Mouse (Mus musculus) adrenal gland, adult 2 months (tissue): ENCODE measurements around the gene Cacna2d4. TPM values are rescaled to one million over a fixed set of nuclear protein-coding genes. Genes with fewer than 3 reads are reported as not detected.
"Not testable (repeated sequence)": the region's sequence is repeated elsewhere in the genome, so short reads cannot be mapped to it uniquely, and the experiment has no call there.

Experiments used
- DNase-seq: peaks from one replicate; pipeline ENCODE4 v3.0.0; 2021
- long read RNA-seq: library from polyadenylated mRNA; stranded (forward); transcript quantifications from one replicate; pipeline ENCODE4 v2.0.0, GENCODE M21; 2021
- polyA plus RNA-seq: library from polyadenylated mRNA; depleted of rRNA; stranded (reverse); fragments of >200 nt; gene quantifications from 2 replicates; pipeline ENCODE4 v1.2.3, GENCODE M21; 2012; rRNA removed
- total RNA-seq, 2 experiments: library from RNA; stranded (reverse); gene quantifications; 2 replicates each; pipeline ENCODE4 v1.2.3; 2021

The Cacna2d4 gene
- total RNA-seq (not detected), polyA plus RNA-seq (0.06 and 0.39 TPM in 2 replicates)
- long read RNA-seq = 0 reads

GRCm38 (mm10) chr6:119236241-119236640 lies at the start of gene Cacna2d4:
Cacna2d4 (plus strand) TSS chr6:119236526.
- DNase-seq = no peak

- DNase-seq = no peak
Measured at GRCm38 (mm10) chr6:119186658-119187057, 49.7 kb upstream of the Cacna2d4 start.

GRCm38 (mm10) chr6:119187631-119188030 lies 48.7 kb upstream of the Cacna2d4 start:
- no peak for DNase-seq

- DNase-seq = no peak
Measured at GRCm38 (mm10) chr6:119191478-119191877, 44.8 kb upstream of the Cacna2d4 start.

GRCm38 (mm10) chr6:119193571-119194154 lies 42.7 kb upstream of the Cacna2d4 start:
- DNase-seq = no peak

GRCm38 (mm10) chr6:119194161-119194560 lies 42.2 kb upstream of the Cacna2d4 start:
- DNase-seq = no peak

GRCm38 (mm10) chr6:119194601-119195000 lies 41.7 kb upstream of the Cacna2d4 start:
- no peak for DNase-seq

GRCm38 (mm10) chr6:119196382-119197305 lies 39.7 kb upstream of the Cacna2d4 start, which contains the start of gene Cacna1c:
Cacna1c (minus strand) TSS chr6:119196418.
- DNase-seq = no peak

- no peak for DNase-seq
Measured at GRCm38 (mm10) chr6:119198534-119199273, 37.6 kb upstream of the Cacna2d4 start.

GRCm38 (mm10) chr6:119199274-119199879 lies 36.9 kb upstream of the Cacna2d4 start:
- no peak for DNase-seq

GRCm38 (mm10) chr6:119200362-119200761 lies 36.0 kb upstream of the Cacna2d4 start:
- DNase-seq = no peak

- no peak for DNase-seq
Measured at GRCm38 (mm10) chr6:119201575-119201974, 34.8 kb upstream of the Cacna2d4 start.

- DNase-seq = no peak
Measured at GRCm38 (mm10) chr6:119204286-119204685, 32.0 kb upstream of the Cacna2d4 start.

- DNase-seq = no peak
Measured at GRCm38 (mm10) chr6:119204915-119205314, 31.4 kb upstream of the Cacna2d4 start.

- not testable (repeated sequence) for DNase-seq
Measured at GRCm38 (mm10) chr6:119206006-119206405, 30.3 kb upstream of the Cacna2d4 start.

GRCm38 (mm10) chr6:119213375-119213774 lies 23.0 kb upstream of the Cacna2d4 start:
- no peak for DNase-seq

GRCm38 (mm10) chr6:119214190-119214589 lies 22.1 kb upstream of the Cacna2d4 start:
- no peak for DNase-seq

- DNase-seq = no peak
Measured at GRCm38 (mm10) chr6:119215040-119215613, 21.2 kb upstream of the Cacna2d4 start.

GRCm38 (mm10) chr6:119217661-119218060 lies 18.7 kb upstream of the Cacna2d4 start:
- DNase-seq = no peak

- no peak for DNase-seq
Measured at GRCm38 (mm10) chr6:119218591-119218990, 17.7 kb upstream of the Cacna2d4 start.

GRCm38 (mm10) chr6:119219237-119219870 lies 17.0 kb upstream of the Cacna2d4 start:
- DNase-seq = no peak
